Mouse (Mus musculus) neural tube, embryonic 12.5 days (tissue): ENCODE data around the gene Slc16a14. TPM values are rescaled to one million over a fixed set of nuclear protein-coding genes. Genes with fewer than 3 reads are reported as not detected.

ENCODE experiments used
- ATAC-seq: fragments of 200-750 bp; cut with Nextera tagmentation; 2 replicates; pipeline ENCODE4 v1.8.0; 2017; ENCODE audit warnings: low read depth, mild to moderate bottlenecking, moderate TSS enrichment, moderate library complexity; ENCODE audit not compliant: low FRiP score
- H3K27ac ChIP-seq: fragments of 300-500 bp; sonication (generic); 2 replicates; pipeline ENCODE4 v1.5.1; 2016
- H3K27me3 ChIP-seq: fragments of 300-500 bp; sonication (generic); replicated peaks from 2 replicates; pipeline ENCODE4 v1.6.1; 2016; ENCODE audit warnings: mild to moderate bottlenecking
- H3K36me3 ChIP-seq: fragments of 300-500 bp; sonication (generic); 2 replicates; pipeline ENCODE4 v1.6.1; 2016; ENCODE audit warnings: mild to moderate bottlenecking
- H3K4me1 ChIP-seq: fragments of 300-500 bp; sonication (generic); 2 replicates; pipeline ENCODE4 v1.6.1; 2016
- H3K4me2 ChIP-seq: fragments of 300-500 bp; sonication (generic); replicated peaks from 2 replicates; pipeline ENCODE4 v1.6.1; 2016; ENCODE audit warnings: mild to moderate bottlenecking
- H3K4me3 ChIP-seq: fragments of 300-500 bp; sonication (generic); 2 replicates; pipeline ENCODE4 v1.5.1; 2016
- H3K9ac ChIP-seq: fragments of 300-500 bp; sonication (generic); 2 replicates; pipeline ENCODE4 v1.6.1; 2016; ENCODE audit warnings: mild to moderate bottlenecking
- H3K9me3 ChIP-seq: fragments of 300-500 bp; sonication (generic); 2 replicates; pipeline ENCODE4 v1.6.1; 2016; ENCODE audit warnings: mild to moderate bottlenecking
- WGBS: fragments of 180-500 bp; shearing (Covaris S2); methylation state at CpG from one replicate; pipeline ENCODE4 v1.1.7; 2016; 5-methylcytosine and 5-hydroxymethylcytosine counted together
- polyA plus RNA-seq: library from polyadenylated mRNA; unstranded; fragments of >200 nt; fragmentation: Nextera tagmentation; extraction: Ambion mirVana; gene quantifications from 2 replicates; pipeline ENCODE4 v1.2.1, GENCODE M21; 2016

The Slc16a14 gene
- polyA plus RNA-seq, 1 experiment from 2014 or later, result 5.6 TPM

DNA sequence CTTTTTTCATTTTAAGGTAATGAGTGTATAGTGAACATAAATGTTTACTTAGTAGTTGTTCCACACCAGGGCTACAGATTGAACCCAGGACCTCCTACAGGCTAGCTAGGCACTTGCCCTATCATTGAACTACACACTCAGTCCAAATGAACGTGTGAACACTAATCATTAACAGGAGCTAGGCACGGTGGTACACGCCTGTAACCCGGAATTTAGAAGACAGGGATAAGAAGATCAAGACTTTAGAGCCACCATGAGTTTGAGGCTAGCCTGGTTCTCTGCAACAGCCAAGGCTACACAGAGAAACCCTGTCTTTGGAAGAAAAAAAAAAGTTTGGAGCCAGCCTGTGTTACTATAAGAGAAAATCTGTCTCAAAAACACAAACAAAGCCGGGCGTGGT lies 75.3 kb downstream of the Slc16a14 start:
- no peak overlapping the region for H3K27ac ChIP-seq
- no peaks in the 10 kb centered on the region for H3K27me3 ChIP-seq
- H3K9me3 ChIP-seq, result no peaks in the 10 kb centered on the region
- H3K4me1 ChIP-seq, result no peaks in the 10 kb centered on the region
- H3K36me3 ChIP-seq, result no peaks in the 10 kb centered on the region
- 89% methylated on average over 6 of the region's 6 CpGs for WGBS
- H3K4me3 ChIP-seq, result no peak overlapping the region
- ATAC-seq, result no peak
- H3K9ac ChIP-seq, result no peak overlapping the region
- H3K4me2 ChIP-seq, result no peak overlapping the region

Other genes with a start within 250 kb of the Slc16a14 start
- 143 and 145 TPM in 2 replicates for gene Dner, start 238.9 kb downstream of the Slc16a14 start, polyA plus RNA-seq
- gene Fbxo36, start 95.3 kb downstream of the Slc16a14 start, polyA plus RNA-seq, result 6.7 and 8.3 TPM in 2 replicates
- gene Trip12, start 94.6 kb downstream of the Slc16a14 start, polyA plus RNA-seq, result 85.0 and 86.4 TPM in 2 replicates
- gene Gm10553, start 165.0 kb upstream of the Slc16a14 start, polyA plus RNA-seq, result not detected in 2 replicates
- not detected in 2 replicates for gene A530032D15Rik, start 174.7 kb upstream of the Slc16a14 start, polyA plus RNA-seq